Mouse (Mus musculus): ENCODE results near the gene Bex6. TPM values are rescaled to one million over a fixed set of nuclear protein-coding genes. Genes with fewer than 3 reads are reported as not detected.
A peak's percentile ranks its signal among the peaks of the same experiment; 100 is the strongest.

The Bex6 gene
- total RNA-seq (2021): not detected

DNA sequence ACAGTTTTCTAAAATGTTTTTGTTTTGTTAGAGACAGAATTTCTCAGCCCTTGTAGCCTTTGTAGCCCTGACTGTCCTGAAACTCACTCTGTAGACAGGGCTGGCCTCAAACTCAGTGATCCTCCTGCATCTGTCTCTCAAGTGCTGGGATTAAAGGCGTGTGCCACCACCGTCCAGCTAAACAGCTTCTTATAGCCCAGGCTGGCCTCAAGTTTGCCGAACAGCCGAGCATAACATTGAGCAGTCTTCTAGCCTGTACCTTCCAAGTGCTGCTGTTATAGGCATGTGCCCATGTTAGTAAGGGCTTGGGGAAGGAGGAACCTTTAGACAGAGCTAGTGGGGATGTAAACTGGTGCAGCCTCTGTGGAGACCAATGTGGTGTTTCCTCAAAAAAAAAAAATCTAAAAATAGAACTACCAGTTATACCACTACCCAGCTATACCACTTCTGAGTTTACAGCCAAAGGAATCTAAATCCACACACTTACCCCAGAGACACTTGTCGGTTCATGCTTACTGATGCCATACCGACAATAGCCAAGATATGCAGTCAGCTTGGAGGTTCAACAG, at the start of gene Bex6:
TSS of gene Bex6 (plus strand) at position 491 of the 569 bp plus-strand sequence.
- no peak for DNase-seq

GRCm38 (mm10) chr16:32130190-32130826, 49.3 kb upstream of the Bex6 start:
- peak; percentile 45 for DNase-seq

GRCm38 (mm10) chr16:32133148-32133547, 46.5 kb upstream of the Bex6 start:
- no peak for DNase-seq

DNA sequence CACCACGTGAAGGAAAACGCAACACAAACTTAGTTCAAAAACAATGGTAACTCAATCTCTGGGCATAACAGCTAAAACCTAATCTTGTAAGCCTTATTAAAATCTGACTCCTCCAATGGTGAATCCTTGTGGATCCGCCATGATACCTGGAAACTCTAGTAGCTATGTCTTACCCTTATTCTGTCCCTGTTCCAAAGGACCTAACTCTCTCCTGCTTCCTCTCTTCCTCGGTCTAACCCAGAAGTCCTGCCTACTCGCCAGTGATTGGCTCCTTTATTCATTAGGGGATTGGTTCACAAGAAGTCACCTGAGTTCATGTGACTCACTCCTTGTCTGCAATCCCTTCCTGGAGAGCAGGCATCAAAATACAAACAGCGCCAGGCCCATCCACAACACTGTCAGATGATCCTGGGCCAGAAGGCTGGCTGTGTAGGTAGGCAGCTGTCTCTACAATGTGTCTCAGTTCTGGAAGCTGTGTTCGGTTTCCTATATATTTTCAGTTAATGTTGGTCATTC, 43.7 kb upstream of the Bex6 start:
- no peak for DNase-seq

- no peak for DNase-seq
Observed at GRCm38 (mm10) chr16:32138954-32139353, 40.7 kb upstream of the Bex6 start.

DNA sequence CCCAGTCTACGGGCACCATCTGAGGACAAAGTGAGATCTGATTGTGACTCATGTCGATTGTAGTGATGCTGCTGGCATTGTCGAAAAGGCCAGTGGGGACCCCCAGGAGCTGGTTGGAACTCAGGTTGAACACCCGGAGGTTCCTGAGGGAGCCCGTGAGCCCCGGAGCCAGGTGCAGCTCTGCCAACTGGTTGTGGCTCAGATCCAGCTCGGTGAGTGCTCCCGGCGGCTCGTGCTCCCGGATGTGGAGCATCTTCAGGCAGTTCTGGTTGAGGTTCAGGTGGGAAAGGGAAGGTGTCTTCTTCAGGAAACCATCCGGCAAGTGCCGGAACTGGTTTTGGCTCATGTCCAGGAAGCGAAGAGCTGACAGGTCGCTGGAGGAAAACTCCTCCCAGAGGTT, 35.9 kb upstream of the Bex6 start:
- DNase-seq: no peak

GRCm38 (mm10) chr16:32144592-32144991, 35.0 kb upstream of the Bex6 start:
- no peak for DNase-seq

DNA sequence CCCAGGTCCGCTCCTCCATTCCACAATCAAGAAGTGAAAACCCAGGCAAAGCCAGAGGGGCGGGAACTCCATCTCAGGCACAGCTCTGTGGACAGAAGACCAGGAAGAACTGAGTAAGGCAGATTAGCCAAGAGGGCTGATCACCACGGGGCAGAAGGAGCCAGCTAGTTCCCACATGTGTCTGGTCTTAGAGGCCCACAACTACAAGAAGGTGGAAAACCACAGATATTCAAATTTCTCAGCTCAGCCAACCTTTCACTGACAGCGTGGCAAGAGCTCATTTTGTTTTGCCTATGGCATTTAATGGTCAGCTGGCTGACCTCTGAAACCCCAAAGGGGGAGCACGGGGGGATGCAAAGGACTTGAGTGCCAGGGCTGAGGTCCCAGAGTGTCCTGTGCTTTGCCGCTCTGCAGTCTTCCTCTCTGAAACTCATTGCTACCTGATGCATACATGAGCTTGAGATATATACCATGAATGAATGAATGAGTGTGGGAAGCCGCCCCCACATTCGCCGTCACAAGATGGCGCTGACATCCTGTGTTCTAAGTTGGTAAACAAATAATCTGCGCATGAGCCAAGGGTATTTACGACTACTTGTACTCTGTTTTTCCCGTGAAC, 31.9 kb upstream of the Bex6 start:
- DNase-seq: no peak

DNA sequence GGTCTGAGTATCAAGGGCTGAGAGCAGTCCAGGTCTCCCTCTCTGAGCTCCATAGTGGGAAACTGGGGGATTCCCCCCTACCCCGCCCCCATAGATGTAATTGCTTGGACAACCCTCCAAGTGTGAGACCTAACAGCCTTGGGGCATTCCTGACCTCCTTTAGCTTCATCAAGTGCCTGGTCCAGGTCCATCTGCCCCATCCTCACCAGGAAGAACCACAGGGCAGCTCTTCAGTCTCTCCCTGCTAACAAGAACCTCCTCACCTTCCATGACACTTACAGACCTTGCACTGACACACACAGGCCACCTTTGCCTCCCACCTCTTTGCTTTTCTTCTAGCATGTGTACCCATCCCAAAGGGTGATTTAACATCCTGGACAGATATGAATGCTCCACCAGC, 25.6 kb upstream of the Bex6 start:
- DNase-seq: no peak

GRCm38 (mm10) chr16:32154437-32154836, 25.2 kb upstream of the Bex6 start:
- peak; percentile 29 for DNase-seq

DNA sequence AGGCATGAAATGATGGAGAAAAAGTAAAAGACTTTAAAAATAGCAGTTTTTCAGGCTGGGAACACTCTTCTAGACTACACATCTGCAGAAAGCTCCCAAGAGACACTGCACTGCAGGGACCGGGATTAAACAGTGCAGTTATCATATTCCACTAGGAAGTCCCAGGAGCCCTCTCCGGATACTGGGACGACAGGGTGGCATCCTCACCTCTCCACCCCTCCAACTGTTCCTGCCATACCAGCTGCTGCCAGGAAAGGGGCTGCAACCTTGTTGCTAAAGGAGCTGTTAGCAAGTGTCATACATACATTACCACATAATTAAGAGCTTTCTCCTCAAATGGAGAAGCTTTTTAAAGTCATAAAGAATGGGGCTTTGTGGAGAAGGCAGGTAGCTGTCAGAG, 22.9 kb upstream of the Bex6 start:
- no peak for DNase-seq

DNA sequence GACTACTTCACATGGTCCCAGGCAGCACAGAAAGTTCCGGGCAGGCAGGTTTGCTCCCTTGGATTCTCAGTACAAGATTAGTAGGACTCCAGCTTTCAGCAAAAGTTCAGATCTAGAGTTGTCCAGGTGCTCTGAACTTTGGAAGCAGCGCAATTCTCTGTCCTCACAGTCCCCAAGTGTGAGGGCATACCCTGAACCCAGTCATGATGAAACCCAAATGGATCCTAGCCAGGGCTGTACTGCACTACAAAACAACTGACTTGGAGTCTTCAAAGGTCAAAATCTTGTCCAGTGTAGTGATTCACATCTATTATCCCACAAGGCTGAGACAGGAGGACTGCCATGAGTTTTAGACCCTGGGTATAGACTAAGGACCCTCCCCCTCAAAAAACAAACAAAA, 22.3 kb upstream of the Bex6 start:
- DNase-seq: no peak

DNA sequence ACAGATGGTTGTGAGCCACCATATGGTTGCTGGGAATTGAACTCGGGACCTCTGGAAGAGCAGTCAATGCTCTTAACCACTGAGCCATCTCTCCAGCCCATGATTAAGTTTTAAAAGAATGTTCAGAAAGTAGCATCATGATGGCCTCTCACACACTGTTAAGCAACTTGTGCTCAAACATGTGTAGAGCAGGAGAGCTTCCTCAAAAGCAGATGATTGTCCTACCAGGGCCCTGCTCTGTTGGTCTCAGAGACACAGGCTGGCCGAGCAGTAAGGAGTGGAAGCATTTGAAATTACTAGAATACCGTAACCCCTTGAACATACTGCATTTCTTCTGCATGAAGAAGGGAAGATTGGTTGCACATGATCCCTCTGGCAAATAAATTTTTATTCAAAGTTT, 20.7 kb upstream of the Bex6 start:
- no peak for DNase-seq

DNA sequence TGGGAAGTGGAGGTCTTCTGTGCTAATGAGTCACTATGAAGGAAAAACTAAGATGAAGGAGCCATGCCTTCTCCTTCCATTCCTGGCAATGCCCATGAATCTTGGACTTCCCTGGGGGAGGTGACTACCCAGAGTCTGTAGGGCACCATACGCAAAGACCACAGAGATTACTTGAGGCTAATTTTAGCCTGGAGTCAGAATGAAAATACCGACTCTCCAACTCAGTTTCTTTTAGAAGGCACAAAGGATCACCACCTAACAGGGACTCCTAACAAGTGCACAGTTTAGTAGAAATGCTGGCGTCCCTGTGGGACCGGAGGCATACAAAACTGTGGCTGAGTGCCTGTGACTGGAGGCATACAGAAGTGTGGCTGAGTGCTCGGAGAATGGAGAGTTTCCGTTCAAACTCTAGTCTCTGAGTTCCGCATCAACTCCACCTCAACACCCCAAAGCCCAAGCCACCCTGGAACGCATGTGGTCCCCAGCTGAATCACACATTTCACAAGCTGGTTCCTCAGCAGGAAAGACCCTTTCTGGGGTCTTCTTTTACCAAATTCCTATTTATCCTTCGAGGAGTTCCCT, 18.8 kb upstream of the Bex6 start:
- DNase-seq: no peak

GRCm38 (mm10) chr16:32163392-32163791, 16.2 kb upstream of the Bex6 start:
- DNase-seq: no peak

DNA sequence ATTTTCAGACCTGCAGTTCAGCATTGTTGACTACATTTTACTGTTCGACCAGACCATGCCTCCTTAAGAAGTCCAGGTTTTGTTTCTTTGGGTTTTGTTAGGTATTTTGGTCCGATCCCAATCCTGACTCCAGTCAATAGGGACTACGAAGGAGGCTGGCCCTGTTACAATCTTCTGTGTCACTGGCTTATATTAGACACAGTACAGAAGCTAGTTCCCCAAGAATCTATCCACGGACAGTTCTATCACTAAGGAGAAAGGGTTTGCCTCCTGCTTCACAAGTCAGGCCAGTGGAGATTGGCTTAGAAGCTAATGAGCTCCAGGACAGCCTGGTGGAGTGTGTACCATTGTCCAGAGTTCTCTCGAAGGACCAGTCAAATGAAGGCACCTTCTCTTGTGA, 15.7 kb upstream of the Bex6 start:
- no peak for DNase-seq

GRCm38 (mm10) chr16:32164396-32165027, 15.1 kb upstream of the Bex6 start:
- DNase-seq: no peak

DNA sequence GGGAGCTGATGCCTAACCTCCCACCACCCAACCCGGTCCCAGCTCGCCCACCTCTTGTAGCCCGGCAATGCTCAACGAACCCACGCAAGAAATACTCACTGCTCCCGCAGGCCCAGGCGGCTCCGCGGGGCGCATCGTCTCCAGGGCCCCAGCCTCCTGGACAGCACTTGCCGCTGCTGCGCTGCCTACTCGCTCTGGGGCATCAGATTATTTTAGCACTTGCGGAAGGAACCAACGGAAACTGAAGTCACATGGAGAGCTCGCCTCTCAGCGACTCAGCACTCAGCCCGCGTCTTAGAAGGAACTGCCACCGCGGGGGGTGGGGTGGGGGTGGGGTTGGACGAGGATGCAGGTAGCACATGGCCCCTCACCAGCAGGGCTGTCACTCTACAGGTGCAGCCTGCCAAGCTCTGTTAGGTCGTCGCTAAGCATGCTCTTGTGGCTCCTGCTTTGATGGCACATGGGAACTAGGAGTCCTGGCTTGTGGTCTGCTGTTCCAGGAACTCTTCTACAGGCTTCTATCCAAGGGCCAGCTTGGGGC, 14.3 kb upstream of the Bex6 start, which contains the start of gene Nrros:
TSS of gene Nrros (minus strand) at position 314 of the 541 bp plus-strand sequence.
- peak; percentile 47 for DNase-seq

DNA sequence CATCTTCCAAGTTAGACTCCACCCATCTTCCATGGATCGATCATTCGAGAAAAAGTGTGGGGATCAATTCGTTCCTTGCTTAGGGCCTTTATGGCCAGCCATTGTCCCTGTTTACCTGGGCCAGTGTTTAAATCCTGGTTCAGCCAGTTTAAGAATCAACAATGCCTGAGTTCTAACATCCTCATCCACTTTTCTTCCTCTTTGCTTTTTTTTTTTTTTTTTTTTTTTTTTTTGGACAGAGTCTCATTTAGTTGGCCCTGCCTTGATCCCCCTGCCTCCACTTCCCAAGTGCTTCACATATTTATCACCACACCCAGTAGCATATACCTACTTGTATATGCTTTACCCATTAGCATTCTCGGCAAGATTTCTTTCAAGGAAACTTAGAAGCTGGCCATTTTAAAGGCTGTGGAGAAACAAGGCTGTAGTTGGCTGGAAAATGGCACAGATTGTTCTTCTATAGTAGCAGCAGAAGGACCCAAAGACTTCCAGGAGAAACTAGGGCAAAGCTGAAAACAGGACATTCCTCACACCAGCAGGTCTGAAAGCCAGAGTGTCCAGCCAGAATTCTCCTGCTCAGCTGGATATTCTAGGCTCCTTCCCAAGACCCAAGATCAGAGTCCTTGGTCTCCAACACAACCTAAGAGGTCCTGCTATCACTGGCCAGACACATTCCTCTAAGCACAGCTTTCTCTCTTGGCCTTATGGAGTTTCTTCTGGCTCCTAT, 11.6 kb upstream of the Bex6 start:
- no peak for DNase-seq

GRCm38 (mm10) chr16:32171031-32171731, 8.4 kb upstream of the Bex6 start:
- no peak for DNase-seq

DNA sequence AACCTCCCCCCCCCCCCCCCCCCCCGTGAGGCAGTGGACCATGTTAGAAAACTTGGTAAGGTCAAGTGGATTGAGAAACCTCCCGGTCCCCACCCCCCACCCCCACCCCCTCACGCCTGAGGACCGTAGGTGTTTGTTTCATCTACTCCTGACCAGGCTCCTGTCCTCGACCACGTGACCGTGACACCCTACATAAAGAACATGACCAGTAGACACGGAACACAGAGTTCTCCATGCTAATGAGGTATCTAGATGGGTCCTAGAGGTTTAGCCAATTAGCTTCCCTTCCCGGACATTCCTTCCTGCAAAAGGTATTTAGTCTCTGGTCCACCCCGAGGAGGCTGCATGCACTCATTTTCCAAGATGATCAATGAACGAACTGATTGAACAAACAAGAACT, 6.2 kb upstream of the Bex6 start:
- no peak for DNase-seq
